Mouse (Mus musculus) megakaryocyte, embryonic 14.5 days (primary cell): ENCODE data around the gene 1700123O20Rik.

Experiments
- FLI1 ChIP-seq: IDR thresholded peaks from 2 replicates; pipeline ENCODE4 v1.6.1; 2012; ENCODE audit warnings: low read length, inconsistent platforms, mixed read lengths
- GATA1 ChIP-seq: IDR thresholded peaks from 3 replicates; pipeline ENCODE4 v1.6.1; 2012; ENCODE audit warnings: mixed read lengths, low read length, inconsistent platforms, borderline replicate concordance

- TF ChIP-seq GATA1 (no peak), FLI1 (no peak)
Measured at GRCm38 (mm10) chr14:54640946-54641304, 45.1 kb upstream of the 1700123O20Rik start, which contains the start of gene Gm17606.
